Mouse (Mus musculus): ENCODE data around the gene Dmgdh.

GRCm38 (mm10) chr13:93797011-93797600 lies 122.9 kb downstream of the Dmgdh start:
- no peak for TF ChIP-seq CTCF (conservative IDR thresholded peaks at IDR 0.05 in 1 of 2, IDR thresholded peaks at IDR 0.05 in 1 of 2; ENCODE audit: low read depth in 2 of 2, low read length in 2 of 2)
- TF ChIP-seq EP300 (IDR thresholded peaks at IDR 0.05; ENCODE audit: low read length) = no peak
- TF ChIP-seq MAFK (IDR thresholded peaks at IDR 0.05; ENCODE audit: insufficient replicate concordance, low read length) = no peak
- TF ChIP-seq CHD1 (IDR thresholded peaks at IDR 0.05; ENCODE audit: low read depth, low read length) = no peak
- TF ChIP-seq ZNF384 (IDR thresholded peaks at IDR 0.05; ENCODE audit: low read depth, low read length) = no peak
- no peak for TF ChIP-seq BHLHE40 (IDR thresholded peaks at IDR 0.05; ENCODE audit: low read depth, low read length)
- no peak for TF ChIP-seq KAT2A (IDR thresholded peaks at IDR 0.05; ENCODE audit: insufficient replicate concordance, low read length)
- no peak for TF ChIP-seq MXI1 (IDR thresholded peaks at IDR 0.05; ENCODE audit: low read depth, low read length)

All from CH12.LX (cell line).